Mouse (Mus musculus): ENCODE measurements at regions not wholly inside any gene's neighbourhood (a gene's known extent, or its start where the extent isn't known, plus 50 kb on each side); places are given as distances from the start of the nearest gene placed in this dataset.
"Not testable (repeated sequence)": the region's sequence is repeated elsewhere in the genome, so short reads cannot be mapped to it uniquely, and the experiment has no call there.

- intact Hi-C loops (cut with DNase I) = no loop called here
Observed at GRCm38 (mm10) chr1:114641215-114641614, 1043.3 kb upstream of the Cntnap5a start.

GRCm38 (mm10) chr1:114641854-114642253 lies 1042.7 kb upstream of the Cntnap5a start:
- DNase-seq; intact Hi-C loops (cut with DNase I): not testable (repeated sequence)

More at GRCm38 (mm10) chr1:114641215-114641614, 1043.3 kb upstream of the Cntnap5a start:
- DNase-seq = no peak

GRCm38 (mm10) chr1:114673954-114674353 lies 1010.6 kb upstream of the Cntnap5a start:
- peak in 1 of 2 experiments; percentile 5 for DNase-seq
- intact Hi-C loops (cut with DNase I) = no loop called here

- intact Hi-C loops (cut with DNase I) = no loop called here
- DNase-seq = no peak
Observed at GRCm38 (mm10) chr1:114681258-114681657, 1003.3 kb upstream of the Cntnap5a start.

- intact Hi-C loops (cut with DNase I) = no loop called here
- DNase-seq = no peak
Observed at GRCm38 (mm10) chr1:114721142-114721541, 963.4 kb upstream of the Cntnap5a start.

- intact Hi-C loops (cut with DNase I) = no loop called here
- DNase-seq = no peak
Observed at GRCm38 (mm10) chr1:114729167-114729566, 955.4 kb upstream of the Cntnap5a start.

Data from heart, postnatal 36 days (tissue).